Mouse (Mus musculus) cerebellum, adult 2 months (tissue): ENCODE measurements around the gene Mrps25. TPM values are rescaled to one million over a fixed set of nuclear protein-coding genes. Genes with fewer than 3 reads are reported as not detected.

Source experiments
- DNase-seq, 2 experiments: peaks; one replicate each; pipeline ENCODE4 v3.0.0; 2021
- H3K27ac ChIP-seq: fragments of 200-500 bp; 2 replicates; pipeline ENCODE4 v1.5.1; 2012; ENCODE audit warnings: low read length, control low read depth, inconsistent platforms; ENCODE audit not compliant: insufficient read depth
- H3K27me3 ChIP-seq: fragments of 200-500 bp; 2 replicates; pipeline ENCODE4 v1.6.1; 2012; ENCODE audit warnings: inconsistent platforms, mild to moderate bottlenecking, low read length, moderate library complexity; ENCODE audit not compliant: control insufficient read depth, insufficient read depth
- H3K4me1 ChIP-seq: fragments of 200-500 bp; 2 replicates; pipeline ENCODE4 v1.6.1; 2011; ENCODE audit warnings: low read length; ENCODE audit not compliant: control insufficient read depth, insufficient read depth
- H3K4me3 ChIP-seq: fragments of 200-500 bp; replicated peaks from 2 replicates; pipeline ENCODE3; 2011; ENCODE audit warnings: mild to moderate bottlenecking, low read depth, low read length, control low read depth; ENCODE audit not compliant: insufficient read depth
- CTCF ChIP-seq: fragments of 200-500 bp; IDR thresholded peaks from 2 replicates; pipeline ENCODE4 v1.5.1; 2011; ENCODE audit warnings: low read depth, mild to moderate bottlenecking, control low read depth, low read length, moderate library complexity, borderline replicate concordance; ENCODE audit not compliant: insufficient read depth
- POLR2A ChIP-seq: fragments of 200-500 bp; IDR thresholded peaks from 2 replicates; pipeline ENCODE4 v1.6.1; 2011; ENCODE audit warnings: low read length, control low read depth, borderline replicate concordance; ENCODE audit not compliant: insufficient read depth
- WGBS: fragments of 180-500 bp; shearing (Covaris S2); methylation state at CpG from one replicate; pipeline ENCODE4 v1.1.7; 2018; 5-methylcytosine and 5-hydroxymethylcytosine counted together
- polyA plus RNA-seq: library from polyadenylated mRNA; depleted of rRNA; stranded (reverse); fragments of >200 nt; gene quantifications from 2 replicates; pipeline ENCODE4 v1.2.3, GENCODE M21; 2012

Gene Mrps25
- polyA plus RNA-seq, 1 experiment: 55.6 TPM

GRCm38 (mm10) chr6:92158801-92159200 lies 25.0 kb downstream of the Mrps25 start:
- H3K4me1 ChIP-seq: peaks cover 6% of the 10 kb centered on the region
- no peak for TF ChIP-seq CTCF
- TF ChIP-seq POLR2A: no peak
- H3K27ac ChIP-seq: no peak overlapping the region
- H3K4me3 ChIP-seq: no peak overlapping the region
- H3K27me3 ChIP-seq: no peaks in the 10 kb centered on the region
- 11% methylated on average over 3 of the region's 3 CpGs for WGBS
- DNase-seq: peak; percentile 34 to 69

- WGBS: 78% methylated on average over 1 of the region's 1 CpGs
- no peak overlapping the region for H3K27ac ChIP-seq
- TF ChIP-seq POLR2A (no peak), CTCF (no peak)
- no peaks in the 10 kb centered on the region; the same call in none of the 2 replicates for H3K4me1 ChIP-seq
- H3K4me3 ChIP-seq: no peak overlapping the region
- no peak for DNase-seq
- H3K27me3 ChIP-seq: no peaks in the 10 kb centered on the region
Measured at GRCm38 (mm10) chr6:92153774-92154173, 30.1 kb downstream of the Mrps25 start.

DNA sequence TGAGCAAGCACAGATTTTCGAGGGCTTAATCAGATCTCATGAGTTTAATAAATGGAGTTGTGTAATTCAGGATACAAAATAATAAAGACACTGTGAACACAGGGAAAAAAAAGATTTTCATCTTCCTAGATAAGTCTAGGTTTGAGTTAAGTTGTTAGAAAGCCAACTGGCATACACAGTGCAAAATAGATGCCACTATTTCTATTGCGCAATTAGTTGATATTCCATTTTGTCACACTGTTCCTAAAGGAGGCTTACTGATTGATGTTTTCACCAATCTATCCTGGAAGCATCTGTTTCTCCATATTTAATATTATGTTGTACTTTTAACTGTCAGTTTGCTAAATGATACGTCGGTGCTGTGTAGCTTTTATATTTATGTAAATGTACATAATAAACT lies 38.0 kb downstream of the Mrps25 start:
- H3K4me3 ChIP-seq: no peak overlapping the region
- H3K27me3 ChIP-seq: no peaks in the 10 kb centered on the region
- WGBS: 88% methylated on average over 4 of the region's 4 CpGs
- no peak for DNase-seq
- H3K4me1 ChIP-seq: no peaks in the 10 kb centered on the region
- no peak overlapping the region for H3K27ac ChIP-seq
- TF ChIP-seq POLR2A (no peak), CTCF (no peak)

GRCm38 (mm10) chr6:92136356-92136755 lies 47.5 kb downstream of the Mrps25 start:
- WGBS: 43% methylated on average over 2 of the region's 2 CpGs

DNA sequence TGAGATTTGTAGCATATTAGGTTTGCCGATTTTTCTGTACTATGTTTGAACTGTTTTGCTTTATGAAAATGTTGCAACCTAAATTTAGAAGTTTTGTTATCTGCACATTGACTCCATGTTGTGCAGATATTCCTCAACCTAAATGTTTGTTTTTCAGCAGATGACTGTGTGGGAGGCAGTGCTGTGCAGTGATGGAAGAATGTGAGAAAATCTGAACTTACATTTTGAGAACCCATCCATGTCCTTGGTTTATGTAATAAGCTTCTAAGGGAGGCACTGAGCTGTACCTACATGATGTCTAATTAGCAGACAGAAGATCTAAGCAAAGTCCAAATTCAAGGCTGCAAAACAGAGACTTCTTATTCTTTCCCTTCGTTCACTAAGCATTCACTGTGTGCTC lies 50.2 kb downstream of the Mrps25 start:
- no peaks in the 10 kb centered on the region for H3K27me3 ChIP-seq
- no peak overlapping the region for H3K4me3 ChIP-seq
- 88% methylated on average over 2 of the region's 2 CpGs for WGBS
- DNase-seq: no peak
- peaks cover 14% of the 10 kb centered on the region; the same call in 1 of the 2 replicates for H3K4me1 ChIP-seq
- TF ChIP-seq POLR2A (no peak), CTCF (no peak)
- no peak overlapping the region for H3K27ac ChIP-seq

More at GRCm38 (mm10) chr6:92136356-92136755, 47.5 kb downstream of the Mrps25 start:
- H3K27ac ChIP-seq: no peak overlapping the region
- peaks cover 14% of the 10 kb centered on the region; the same call in 1 of the 2 replicates for H3K4me1 ChIP-seq
- H3K27me3 ChIP-seq: no peaks in the 10 kb centered on the region
- no peak for DNase-seq
- no peak overlapping the region for H3K4me3 ChIP-seq
- TF ChIP-seq POLR2A (no peak), CTCF (no peak)

DNA sequence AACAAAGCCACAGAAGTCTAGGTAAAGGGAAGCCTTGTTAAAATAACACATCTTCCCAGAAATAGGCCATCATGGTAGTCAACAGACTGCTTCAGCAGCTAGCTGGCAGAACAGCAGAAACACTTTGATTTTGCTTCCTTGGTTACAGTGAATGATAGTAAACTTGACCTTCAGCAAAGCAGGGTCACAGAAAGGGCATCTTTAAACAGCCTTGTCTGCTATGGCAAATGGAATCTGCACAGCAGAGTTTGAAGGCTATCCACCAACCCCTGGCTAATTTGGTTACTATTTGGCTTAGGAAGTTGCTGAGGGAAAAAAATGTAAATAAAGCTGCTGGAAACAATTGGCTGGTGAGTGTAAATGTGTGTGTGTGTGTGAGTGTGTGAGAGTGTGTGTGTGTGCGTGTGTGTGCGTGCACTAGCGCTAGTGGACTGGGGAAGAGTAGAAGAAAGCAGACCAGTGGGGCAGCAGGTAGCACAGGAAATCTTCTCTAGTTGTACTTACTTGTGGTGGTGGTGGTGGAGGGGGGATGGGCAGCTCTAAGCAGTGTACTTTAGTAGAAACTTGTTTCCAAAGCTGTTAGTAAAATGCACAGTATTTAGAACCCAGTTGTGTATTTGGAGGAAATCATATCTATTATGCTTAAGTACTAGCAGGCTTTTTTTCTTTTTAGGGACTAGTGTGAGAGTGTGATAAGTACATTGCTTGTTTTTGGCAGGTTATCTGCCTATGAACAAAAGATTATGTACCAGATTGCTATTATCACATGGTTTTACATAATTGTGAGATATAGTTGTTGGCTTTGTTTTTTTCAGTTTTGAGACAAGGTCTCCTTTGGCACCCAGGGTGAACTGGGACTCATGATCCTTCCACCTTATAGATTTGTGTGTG lies 51.6 kb downstream of the Mrps25 start:
- Histone ChIP-seq H3K27me3 (no peaks in the 10 kb centered on the region), H3K4me1 (peaks cover 14% of the 10 kb centered on the region; the same call in 1 of the 2 replicates), H3K27ac (no peak overlapping the region), H3K4me3 (no peak overlapping the region)
- DNase-seq: no peak
- 91% methylated on average over 3 of the region's 3 CpGs for WGBS
- no peak for TF ChIP-seq POLR2A
- TF ChIP-seq CTCF: no peak

DNA sequence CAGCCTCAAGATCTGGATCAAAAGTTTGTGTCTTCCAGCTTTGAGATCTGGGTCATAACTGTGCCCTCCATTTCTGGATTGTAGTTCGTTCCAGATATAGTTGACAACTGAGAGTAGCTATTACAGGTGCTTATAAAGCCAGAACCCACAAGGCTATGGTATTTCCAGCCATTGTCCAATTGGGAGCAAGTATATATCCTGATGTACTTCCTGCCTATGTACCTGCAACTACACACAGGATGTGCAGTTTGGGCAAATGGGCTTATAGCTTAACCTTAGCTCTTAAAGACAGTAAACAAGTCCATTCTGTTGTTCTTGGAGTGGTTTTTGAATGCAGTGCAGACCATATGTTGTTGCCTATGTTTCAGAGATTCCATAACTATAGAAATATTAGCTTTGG lies 52.4 kb downstream of the Mrps25 start:
- 85% methylated on average over 1 of the region's 1 CpGs for WGBS
- DNase-seq: no peak
- Histone ChIP-seq H3K27ac (no peak overlapping the region), H3K4me3 (no peak overlapping the region), H3K27me3 (no peaks in the 10 kb centered on the region), H3K4me1 (peaks cover 13% of the 10 kb centered on the region; the same call in 1 of the 2 replicates)
- TF ChIP-seq POLR2A (no peak), CTCF (no peak)
